Mouse (Mus musculus): Measurements from ENCODE around the gene Inf2.

GRCm38 (mm10) chr12:112599198-112599597 is 10.6 kb downstream of the Inf2 start:
- no peak for TF ChIP-seq EP300 (IDR thresholded peaks at IDR 0.05; ENCODE audit: low read depth)
- TF ChIP-seq CTCF (IDR thresholded peaks at IDR 0.05; ENCODE audit: low read depth), result no peak
